Mouse (Mus musculus): ENCODE measurements around the gene Iqgap2. TPM values are rescaled to one million over a fixed set of nuclear protein-coding genes. Genes with fewer than 3 reads are reported as not detected.

Gene Iqgap2
- polyA plus RNA-seq, 1 experiment from 2014 or later: 18.5 TPM

DNA sequence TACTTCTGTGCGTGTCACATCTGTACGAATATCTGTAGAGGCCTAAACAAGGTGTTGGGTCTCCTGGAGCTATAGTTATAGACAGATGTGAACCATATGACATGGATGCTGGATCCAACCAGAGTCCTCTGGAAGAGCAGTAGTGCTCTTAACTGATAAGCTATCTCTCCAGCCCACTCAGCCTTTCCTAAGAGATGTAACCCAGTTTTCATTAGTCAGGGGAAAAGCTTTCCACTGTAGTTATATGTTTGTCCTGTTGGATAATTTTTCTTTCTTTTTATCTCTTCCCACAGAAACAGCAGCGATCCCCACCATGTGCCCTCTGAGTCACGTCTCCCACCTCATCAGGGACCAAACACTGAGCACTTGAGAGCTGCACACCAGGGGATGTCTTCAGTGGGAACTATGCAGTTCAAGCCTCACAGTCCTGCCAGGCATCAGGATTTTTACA is 212.2 kb downstream of the Iqgap2 start:
- WGBS: 94% methylated on average over 4 of the region's 4 CpGs
- DNase-seq (ENCODE audit: low spot score, missing footprints): no peak
- no peak overlapping the region for H3K4me3 ChIP-seq (ENCODE audit: low read depth, low read length)
- H3K27ac ChIP-seq (ENCODE audit: low read depth, low read length): no peak overlapping the region
- H3K36me3 ChIP-seq (ENCODE audit: control insufficient read depth, insufficient read depth, low read length): no peaks in the 10 kb centered on the region
- H3K4me2 ChIP-seq: no peak overlapping the region
- H3K9me3 ChIP-seq (ENCODE audit: control insufficient read depth, low read length): no peaks in the 10 kb centered on the region
- H3K4me1 ChIP-seq (ENCODE audit: control insufficient read depth, insufficient read depth, low read length): no peaks in the 10 kb centered on the region
- no peaks in the 10 kb centered on the region for H3K27me3 ChIP-seq (ENCODE audit: control insufficient read depth, insufficient read depth, low read length)
- H3K9ac ChIP-seq (ENCODE audit: low read length): no peak overlapping the region
- ATAC-seq (ENCODE audit: low FRiP score): no peak

DNA sequence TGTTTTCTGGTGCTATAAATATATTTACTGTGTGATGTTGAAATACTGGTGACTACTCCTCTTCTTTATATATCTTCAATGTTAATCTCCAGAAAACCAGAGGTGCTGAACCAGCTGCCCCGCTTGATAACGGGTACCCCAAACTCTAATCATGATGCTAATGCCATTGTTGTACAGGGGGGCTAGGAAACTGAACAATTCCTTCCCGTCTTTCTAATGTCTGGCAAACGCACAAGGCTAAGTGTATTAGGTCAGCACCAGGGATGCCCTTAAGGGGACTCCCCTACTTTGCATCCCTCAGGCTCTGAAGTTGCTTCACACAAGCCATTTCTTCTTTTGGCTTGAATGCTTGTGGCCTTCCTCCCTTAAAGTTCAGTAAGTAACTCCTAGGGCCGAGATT is 212.6 kb downstream of the Iqgap2 start:
- Histone ChIP-seq H3K27me3 (ENCODE audit: control insufficient read depth, insufficient read depth, low read length) (no peaks in the 10 kb centered on the region), H3K9ac (ENCODE audit: low read length) (no peak overlapping the region), H3K36me3 (ENCODE audit: control insufficient read depth, insufficient read depth, low read length) (no peaks in the 10 kb centered on the region), H3K4me1 (ENCODE audit: control insufficient read depth, insufficient read depth, low read length) (no peaks in the 10 kb centered on the region), H3K9me3 (ENCODE audit: control insufficient read depth, low read length) (no peaks in the 10 kb centered on the region), H3K4me2 (no peak overlapping the region), H3K27ac (ENCODE audit: low read depth, low read length) (no peak overlapping the region), H3K4me3 (ENCODE audit: low read depth, low read length) (no peak overlapping the region)
- no peak for DNase-seq (ENCODE audit: low spot score, missing footprints)
- WGBS: 87% methylated on average over 5 of the region's 5 CpGs
- no peak for ATAC-seq (ENCODE audit: low FRiP score)

DNA sequence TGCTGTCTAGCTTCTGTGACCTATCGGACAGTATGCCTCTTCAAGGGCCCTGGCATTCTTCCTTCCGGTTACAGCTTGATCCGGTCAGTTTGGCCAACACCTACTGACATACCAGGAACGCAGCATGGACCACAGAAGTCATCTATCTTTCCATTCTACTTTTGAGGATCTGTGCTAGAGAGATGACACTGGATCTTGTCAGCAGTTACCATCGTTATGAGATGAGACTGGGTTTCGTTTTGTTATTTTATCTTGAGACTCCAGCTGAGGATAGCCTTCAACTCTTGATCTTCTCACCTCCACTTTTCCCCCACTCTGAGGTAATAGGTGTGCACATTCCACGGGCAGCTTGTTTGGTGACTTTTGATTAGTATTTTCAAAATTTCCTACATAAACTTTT is 219.3 kb downstream of the Iqgap2 start:
- Histone ChIP-seq H3K27me3 (ENCODE audit: control insufficient read depth, insufficient read depth, low read length) (no peaks in the 10 kb centered on the region), H3K9me3 (ENCODE audit: control insufficient read depth, low read length) (no peaks in the 10 kb centered on the region), H3K4me2 (no peak overlapping the region), H3K27ac (ENCODE audit: low read depth, low read length) (no peak overlapping the region), H3K9ac (ENCODE audit: low read length) (no peak overlapping the region), H3K4me3 (ENCODE audit: low read depth, low read length) (no peak overlapping the region), H3K36me3 (ENCODE audit: control insufficient read depth, insufficient read depth, low read length) (peaks cover 5% of the 10 kb centered on the region), H3K4me1 (ENCODE audit: control insufficient read depth, insufficient read depth, low read length) (no peaks in the 10 kb centered on the region)
- WGBS: 91% methylated on average over 7 of the region's 7 CpGs
- ATAC-seq (ENCODE audit: low FRiP score) (no peak), DNase-seq (ENCODE audit: low spot score, missing footprints) (no peak)

DNA sequence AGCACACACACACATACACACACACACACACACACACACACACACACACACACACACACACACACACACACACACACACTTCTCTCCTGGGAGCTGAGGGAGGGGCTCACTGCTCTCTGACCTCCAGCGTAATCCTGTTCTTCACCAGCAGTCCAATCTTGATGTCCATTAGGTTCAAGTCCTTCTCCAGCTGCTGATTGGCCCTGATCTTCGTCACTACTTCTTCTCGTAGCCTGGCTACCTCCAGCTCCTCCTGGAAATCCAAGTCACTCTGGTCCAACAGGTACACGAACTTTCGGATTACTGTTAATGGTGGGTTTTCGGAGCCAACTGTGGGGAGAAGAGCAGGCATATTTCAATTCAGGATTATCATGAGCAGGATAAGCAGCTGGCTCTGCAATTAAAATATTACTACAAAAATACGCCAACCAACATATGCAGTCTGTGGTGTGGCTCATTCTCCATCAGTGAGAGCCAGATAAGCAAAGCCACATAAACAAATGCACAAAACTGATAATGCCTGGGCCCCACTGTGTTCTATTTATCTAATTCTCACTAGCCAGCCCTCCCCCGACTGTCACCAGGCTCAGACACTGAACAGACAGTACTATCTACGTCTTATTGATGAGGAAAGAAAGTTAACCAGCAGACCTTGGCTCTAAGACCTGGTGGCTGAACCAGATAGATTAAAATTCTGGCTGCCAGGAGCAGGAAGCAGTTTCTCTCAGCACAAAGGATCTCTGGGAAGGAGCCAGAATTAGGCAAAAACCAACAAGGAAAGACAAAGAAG is 220.4 kb downstream of the Iqgap2 start:
- no peak for ATAC-seq (ENCODE audit: low FRiP score)
- WGBS: 86% methylated on average over 9 of the region's 9 CpGs
- Histone ChIP-seq H3K4me3 (ENCODE audit: low read depth, low read length) (no peak overlapping the region), H3K27me3 (ENCODE audit: control insufficient read depth, insufficient read depth, low read length) (no peaks in the 10 kb centered on the region), H3K27ac (ENCODE audit: low read depth, low read length) (no peak overlapping the region), H3K9me3 (ENCODE audit: control insufficient read depth, low read length) (no peaks in the 10 kb centered on the region), H3K4me1 (ENCODE audit: control insufficient read depth, insufficient read depth, low read length) (no peaks in the 10 kb centered on the region), H3K4me2 (no peak overlapping the region), H3K36me3 (ENCODE audit: control insufficient read depth, insufficient read depth, low read length) (peaks cover 5% of the 10 kb centered on the region), H3K9ac (ENCODE audit: low read length) (no peak overlapping the region)
- no peak for DNase-seq (ENCODE audit: low spot score, missing footprints)

- Histone ChIP-seq H3K4me1 (ENCODE audit: control insufficient read depth, insufficient read depth, low read length) (no peaks in the 10 kb centered on the region), H3K36me3 (ENCODE audit: control insufficient read depth, insufficient read depth, low read length) (peaks cover 5% of the 10 kb centered on the region), H3K27ac (ENCODE audit: low read depth, low read length) (no peak overlapping the region), H3K9ac (ENCODE audit: low read length) (no peak overlapping the region), H3K27me3 (ENCODE audit: control insufficient read depth, insufficient read depth, low read length) (no peaks in the 10 kb centered on the region), H3K9me3 (ENCODE audit: control insufficient read depth, low read length) (no peaks in the 10 kb centered on the region), H3K4me2 (no peak overlapping the region), H3K4me3 (ENCODE audit: low read depth, low read length) (no peak overlapping the region)
- WGBS: 92% methylated on average over 5 of the region's 5 CpGs
- no peak for DNase-seq (ENCODE audit: low spot score, missing footprints)
- no peak for ATAC-seq (ENCODE audit: low FRiP score)
These were observed 221.2 kb downstream of the Iqgap2 start for GRCm38 (mm10) chr13:95670534-95670933.

DNA sequence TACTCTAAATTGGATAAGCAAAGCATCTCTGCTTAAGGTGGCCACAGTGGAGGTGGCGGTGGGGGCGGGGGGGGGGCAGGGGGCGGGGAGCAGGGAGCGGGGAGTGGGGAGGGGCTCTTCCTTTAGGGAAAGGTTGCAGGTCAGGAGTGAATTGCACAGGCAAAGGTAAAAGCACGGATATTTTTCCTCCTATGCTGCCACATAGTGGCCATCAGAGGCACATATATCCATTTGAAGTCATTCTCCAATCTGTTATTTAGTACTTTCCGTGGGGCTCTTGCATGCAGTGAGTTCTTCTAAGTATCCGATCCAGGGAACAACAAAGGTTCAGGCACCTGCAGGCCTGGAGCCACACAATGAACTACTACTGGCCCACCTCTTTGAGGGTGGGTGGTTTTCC is 224.5 kb downstream of the Iqgap2 start:
- 32% methylated on average over 7 of the region's 7 CpGs for WGBS
- ATAC-seq (ENCODE audit: low FRiP score) (peak; percentile 27; the same call in 1 of the 2 replicates), DNase-seq (ENCODE audit: low spot score, missing footprints) (no peak)
- Histone ChIP-seq H3K4me1 (ENCODE audit: control insufficient read depth, insufficient read depth, low read length) (no peaks in the 10 kb centered on the region), H3K4me2 (no peak overlapping the region), H3K9me3 (ENCODE audit: control insufficient read depth, low read length) (no peaks in the 10 kb centered on the region), H3K27ac (ENCODE audit: low read depth, low read length) (no peak overlapping the region), H3K9ac (ENCODE audit: low read length) (no peak overlapping the region), H3K36me3 (ENCODE audit: control insufficient read depth, insufficient read depth, low read length) (peaks cover 8% of the 10 kb centered on the region), H3K4me3 (ENCODE audit: low read depth, low read length) (no peak overlapping the region), H3K27me3 (ENCODE audit: control insufficient read depth, insufficient read depth, low read length) (no peaks in the 10 kb centered on the region)

DNA sequence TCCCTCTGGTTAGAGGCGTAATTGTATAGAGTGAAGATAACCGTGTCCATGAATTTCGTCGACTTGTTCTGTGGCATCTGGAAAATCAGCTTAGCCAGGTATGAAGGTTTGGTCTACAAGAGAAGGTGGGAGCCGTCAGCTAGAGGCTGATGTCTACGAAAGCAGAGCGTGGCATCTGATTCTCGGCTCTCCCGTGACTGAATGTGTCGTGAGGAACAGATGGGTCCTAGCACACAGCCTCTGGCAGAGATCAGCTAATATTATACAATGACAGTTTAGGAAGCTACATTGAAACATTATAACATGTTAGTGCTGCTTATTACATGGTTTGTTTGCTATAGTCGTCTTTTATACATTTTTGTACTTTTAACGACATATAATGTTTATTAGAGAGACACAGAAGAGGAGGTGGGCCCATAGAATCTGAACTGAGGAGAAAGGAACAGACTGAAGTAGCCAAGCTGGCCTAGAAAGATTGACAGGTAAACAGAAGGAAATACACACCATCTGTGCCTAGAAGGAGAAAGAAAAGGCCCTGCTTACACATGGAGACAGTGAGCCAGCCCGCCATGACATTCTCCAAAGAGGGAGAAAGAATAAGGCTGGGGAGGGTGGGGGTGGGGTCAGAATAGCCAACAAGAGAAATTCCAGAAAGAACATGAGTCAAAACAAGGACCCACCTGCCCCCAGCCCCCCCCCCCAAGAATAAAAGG is 225.9 kb downstream of the Iqgap2 start:
- WGBS: 87% methylated on average over 13 of the region's 13 CpGs
- no peaks in the 10 kb centered on the region for H3K4me1 ChIP-seq (ENCODE audit: control insufficient read depth, insufficient read depth, low read length)
- no peaks in the 10 kb centered on the region for H3K27me3 ChIP-seq (ENCODE audit: control insufficient read depth, insufficient read depth, low read length)
- no peak overlapping the region for H3K4me3 ChIP-seq (ENCODE audit: low read depth, low read length)
- no peak for DNase-seq (ENCODE audit: low spot score, missing footprints)
- ATAC-seq (ENCODE audit: low FRiP score): no peak
- no peaks in the 10 kb centered on the region for H3K9me3 ChIP-seq (ENCODE audit: control insufficient read depth, low read length)
- no peak overlapping the region for H3K9ac ChIP-seq (ENCODE audit: low read length)
- H3K36me3 ChIP-seq (ENCODE audit: control insufficient read depth, insufficient read depth, low read length): peaks cover 6% of the 10 kb centered on the region
- H3K27ac ChIP-seq (ENCODE audit: low read depth, low read length): no peak overlapping the region
- no peak overlapping the region for H3K4me2 ChIP-seq

GRCm38 (mm10) chr13:95663834-95664233 is 227.9 kb downstream of the Iqgap2 start:
- Histone ChIP-seq H3K9ac (ENCODE audit: low read length) (no peak overlapping the region), H3K36me3 (ENCODE audit: control insufficient read depth, insufficient read depth, low read length) (peaks cover 5% of the 10 kb centered on the region; the same call in 1 of the 2 replicates), H3K27me3 (ENCODE audit: control insufficient read depth, insufficient read depth, low read length) (no peaks in the 10 kb centered on the region), H3K4me2 (no peak overlapping the region), H3K4me3 (ENCODE audit: low read depth, low read length) (no peak overlapping the region), H3K27ac (ENCODE audit: low read depth, low read length) (no peak overlapping the region), H3K9me3 (ENCODE audit: control insufficient read depth, low read length) (no peaks in the 10 kb centered on the region), H3K4me1 (ENCODE audit: control insufficient read depth, insufficient read depth, low read length) (no peaks in the 10 kb centered on the region)
- no peak for DNase-seq (ENCODE audit: low spot score, missing footprints)
- ATAC-seq (ENCODE audit: low FRiP score): no peak
- WGBS: 92% methylated on average over 4 of the region's 4 CpGs

GRCm38 (mm10) chr13:95659432-95659831 is 232.3 kb downstream of the Iqgap2 start:
- no peak overlapping the region for H3K4me3 ChIP-seq (ENCODE audit: low read depth, low read length)
- no peaks in the 10 kb centered on the region for H3K4me1 ChIP-seq (ENCODE audit: control insufficient read depth, insufficient read depth, low read length)
- H3K27me3 ChIP-seq (ENCODE audit: control insufficient read depth, insufficient read depth, low read length): no peaks in the 10 kb centered on the region
- H3K36me3 ChIP-seq (ENCODE audit: control insufficient read depth, insufficient read depth, low read length): peaks cover 8% of the 10 kb centered on the region; the same call in 1 of the 2 replicates
- H3K9ac ChIP-seq (ENCODE audit: low read length): no peak overlapping the region
- no peak overlapping the region for H3K4me2 ChIP-seq
- 77% methylated on average over 7 of the region's 7 CpGs for WGBS
- no peaks in the 10 kb centered on the region for H3K9me3 ChIP-seq (ENCODE audit: control insufficient read depth, low read length)
- ATAC-seq (ENCODE audit: low FRiP score): no peak
- no peak overlapping the region for H3K27ac ChIP-seq (ENCODE audit: low read depth, low read length)
- no peak for DNase-seq (ENCODE audit: low spot score, missing footprints)
